ENCODE assay signal across 29 mouse cellular contexts in the genomic region with DNA sequence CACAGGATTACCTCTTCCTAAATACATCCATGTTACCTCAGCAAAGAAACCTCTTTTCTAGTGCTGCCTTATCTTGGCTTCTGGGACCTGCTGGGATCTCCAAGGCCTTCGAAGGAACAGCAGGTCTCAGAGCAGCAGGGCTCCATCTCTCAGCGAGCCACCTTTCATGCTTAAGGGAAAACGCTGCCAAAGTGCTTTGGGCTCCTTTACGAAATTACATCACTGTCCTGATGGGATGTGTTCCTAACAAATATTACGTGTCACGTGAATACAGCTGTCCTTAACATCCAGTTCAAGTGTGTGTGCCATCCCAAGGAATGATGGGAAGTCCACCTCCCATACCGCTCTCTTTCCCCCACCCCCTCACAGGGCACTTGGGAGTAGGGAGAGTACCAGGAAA. TPM values are rescaled to one million over a fixed set of nuclear protein-coding genes. Genes with fewer than 3 reads are reported as not detected.
DNase-seq lines count a peak whose midpoint lies in the region; ATAC-seq and TF ChIP-seq lines count a peak whose summit lies in the region.
"Had no signal": no experiment of that assay in that cellular context is flagged by ENCODE, and none has a peak within 500 bp of the region (broad histone marks: within the 10 kb centered on the region; RNA-seq: fewer than 3 reads in every experiment).

No protein-coding gene starts in this region.

- peak overlapping the region; percentile 70 for H3K4me2 ChIP-seq in liver, embryonic 11.5 days
- H3K4me2 ChIP-seq in liver, embryonic 16.5 days (ENCODE audit: low read depth, low read length) = peak overlapping the region; percentile 65
- H3K4me2 ChIP-seq in intestine, postnatal 0 days (replicated peaks; ENCODE audit: low read depth) = no peak overlapping the region
- H3K4me2 ChIP-seq: forebrain, embryonic 15.5 days; lung, embryonic 15.5 days; midbrain, embryonic 11.5 days; neural tube, embryonic 13.5 days had no signal

- H3K27ac ChIP-seq in layer of hippocampus, adult 2 months = peak overlapping the region; percentile 75; the same call in 1 of the 2 replicates
- no peak overlapping the region for H3K27ac ChIP-seq in liver, embryonic 11.5 days (ENCODE audit: low read depth, low read length)
- peak overlapping the region; percentile 84 for H3K27ac ChIP-seq in liver, embryonic 16.5 days (ENCODE audit: low read length)
- no peak overlapping the region for H3K27ac ChIP-seq in intestine, postnatal 0 days (ENCODE audit: low read depth, low read length)
- H3K27ac ChIP-seq: forebrain, embryonic 10.5 days; forebrain, embryonic 15.5 days; heart, adult 2 months; heart, embryonic 13.5 days; hindbrain, embryonic 10.5 days; lung, embryonic 15.5 days; neural tube, embryonic 13.5 days; stomach, postnatal 0 days had no signal

- 77% methylated on average over 7 of the region's 7 CpGs for whole genome bisulfite sequencing in liver, embryonic 11.5 days
- WGBS in liver, embryonic 16.5 days (ENCODE audit: insufficient replicate concordance) = 79% methylated on average over 7 of the region's 7 CpGs
- WGBS in intestine, postnatal 0 days = 87% methylated on average over 7 of the region's 7 CpGs

- H3K27me3 ChIP-seq in liver, embryonic 11.5 days (replicated peaks; ENCODE audit: control insufficient read depth, insufficient read depth, low read length) = peaks cover 19% of the 10 kb centered on the region
- no peaks in the 10 kb centered on the region; the same call in none of the 2 replicates for H3K27me3 ChIP-seq in liver, embryonic 16.5 days (ENCODE audit: control insufficient read depth, insufficient read depth, low read depth, low read length)
- H3K27me3 ChIP-seq in intestine, postnatal 0 days (replicated peaks; ENCODE audit: control insufficient read depth, insufficient read depth, low read length) = no peaks in the 10 kb centered on the region

- H3K9ac ChIP-seq in liver, embryonic 11.5 days (ENCODE audit: low read depth, low read length) = peak overlapping the region; percentile 15; the same call in 1 of the 2 replicates
- peak overlapping the region; percentile 28 for H3K9ac ChIP-seq in liver, embryonic 16.5 days (ENCODE audit: low read depth, low read length)
- no peak overlapping the region for H3K9ac ChIP-seq in intestine, postnatal 0 days (ENCODE audit: low read depth, low read length)
- H3K9ac ChIP-seq: forebrain, embryonic 15.5 days; heart, embryonic 13.5 days; lung, embryonic 15.5 days; neural tube, embryonic 13.5 days had no signal

- H3K36me3 ChIP-seq in liver, embryonic 11.5 days (ENCODE audit: control insufficient read depth, insufficient read depth, low read length) = no peaks in the 10 kb centered on the region
- no peaks in the 10 kb centered on the region for H3K36me3 ChIP-seq in liver, embryonic 16.5 days (ENCODE audit: control insufficient read depth, insufficient read depth)
- no peaks in the 10 kb centered on the region for H3K36me3 ChIP-seq in intestine, postnatal 0 days (ENCODE audit: control insufficient read depth, insufficient read depth)
- H3K36me3 ChIP-seq: forebrain, embryonic 10.5 days; forebrain, embryonic 15.5 days; heart, embryonic 13.5 days; hindbrain, embryonic 10.5 days; lung, embryonic 15.5 days; neural tube, embryonic 13.5 days had no signal

- no peak for ATAC-seq in liver, embryonic 11.5 days (replicated peaks; ENCODE audit: low FRiP score)
- no peak for ATAC-seq in liver, embryonic 16.5 days (ENCODE audit: low read depth)
- no peak for ATAC-seq in intestine, postnatal 0 days
- ATAC-seq: forebrain, embryonic 15.5 days; hindbrain, embryonic 16.5 days; midbrain, embryonic 16.5 days had no signal

- no peak overlapping the region for H3K4me3 ChIP-seq in layer of hippocampus, adult 2 months
- H3K4me3 ChIP-seq in liver, embryonic 11.5 days (ENCODE audit: low read depth, low read length) = peak overlapping the region; percentile 90
- peak overlapping the region; percentile 94 for H3K4me3 ChIP-seq in liver, embryonic 16.5 days (ENCODE audit: low read depth, low read length)
- H3K4me3 ChIP-seq in intestine, postnatal 0 days (ENCODE audit: low read depth, low read length) = no peak overlapping the region
- H3K4me3 ChIP-seq: forebrain, embryonic 10.5 days; forebrain, embryonic 15.5 days; heart, adult 2 months; heart, embryonic 13.5 days; hindbrain, embryonic 10.5 days; lung, embryonic 15.5 days; myocyte; neural tube, embryonic 13.5 days had no signal

- no peaks in the 10 kb centered on the region for H3K9me3 ChIP-seq in liver, embryonic 11.5 days (ENCODE audit: control insufficient read depth, low read length)
- no peaks in the 10 kb centered on the region for H3K9me3 ChIP-seq in liver, embryonic 16.5 days (replicated peaks; ENCODE audit: control insufficient read depth, low read length)
- H3K9me3 ChIP-seq in intestine, postnatal 0 days (ENCODE audit: control insufficient read depth) = no peaks in the 10 kb centered on the region
- H3K9me3 ChIP-seq: forebrain, embryonic 10.5 days; forebrain, embryonic 15.5 days; heart, embryonic 13.5 days; hindbrain, embryonic 10.5 days; lung, embryonic 15.5 days; neural tube, embryonic 13.5 days had no signal

- TF ChIP-seq CTCF in layer of hippocampus, adult 2 months (conservative IDR thresholded peaks at IDR 0.05) = no peak
- TF ChIP-seq CTCF in intestine, postnatal 0 days (IDR thresholded peaks at IDR 0.05; ENCODE audit: low read depth) = no peak

- DNase-seq in cerebellum, adult 9-11 months = peak; percentile 65
- no peak for DNase-seq in cerebellum, postnatal 36 days
- no peak for DNase-seq in layer of hippocampus, adult 2 months (ENCODE audit: low spot score in 2 of 2)
- DNase-seq in layer of hippocampus, postnatal 36 days = no peak
- DNase-seq in liver, embryonic 11.5 days (ENCODE audit: low spot score) = no peak
- DNase-seq in natural killer cell, adult 2 months (ENCODE audit: low spot score in 2 of 2) = no peak
- DNase-seq: adrenal gland, postnatal 25 days; gastrocnemius, postnatal 25 days; heart, postnatal 10 days; kidney, adult 2 months; layer of hippocampus, adult 9-11 months; lung, postnatal 36 days; right cerebral cortex, postnatal 4 days; thymus, adult 18-20 months; thymus, postnatal 25 days had no signal

- H3K4me1 ChIP-seq in liver, embryonic 11.5 days (replicated peaks; ENCODE audit: control insufficient read depth, insufficient read depth, low read length) = peaks cover 26% of the 10 kb centered on the region
- peaks cover 48% of the 10 kb centered on the region for H3K4me1 ChIP-seq in liver, embryonic 16.5 days (ENCODE audit: control insufficient read depth, low read depth, low read length)
- 0 out of 2 replicates have a peak, but pooled peaks cover 5% of the 10 kb centered on the region for H3K4me1 ChIP-seq in intestine, postnatal 0 days (replicated peaks; ENCODE audit: control insufficient read depth, insufficient read depth, low read length)

RNA-seq across cellular contexts. Expression of a gene that starts 22.9 kb away (rescaled TPM):
- 10 to 100 TPM; 30.6 to 31.1 TPM for total RNA-seq in layer of hippocampus, adult 2 months (2021)
- total RNA-seq in layer of hippocampus, postnatal 36 days (2021) = 10 to 100 TPM; 30.1 to 35.7 TPM
- polyA plus RNA-seq in liver, embryonic 11.5 days (2014; fragmentation: Nextera tagmentation; extraction: Ambion mirVana) = 31.2 and 36.9 TPM in 2 replicates
- polyA plus RNA-seq in liver, embryonic 16.5 days (2015; fragmentation: Nextera tagmentation; extraction: Ambion mirVana) = 12.8 and 15.2 TPM in 2 replicates
- polyA plus RNA-seq in intestine, postnatal 0 days (2015; fragmentation: Nextera tagmentation; extraction: Ambion mirVana) = 6.0 and 6.8 TPM in 2 replicates

RNA-seq across cellular contexts. Expression of a gene that starts 31.5 kb away (rescaled TPM):
- 10 to 100 TPM in 1 of 2 experiments, 1 to 10 TPM in 1; 9.8 to 13.6 TPM for total RNA-seq in layer of hippocampus, adult 2 months (2021)
- total RNA-seq in layer of hippocampus, postnatal 36 days (2021) = 10 to 100 TPM; 12.2 to 12.7 TPM
- 23.3 and 26.4 TPM in 2 replicates for polyA plus RNA-seq in liver, embryonic 11.5 days (2014; fragmentation: Nextera tagmentation; extraction: Ambion mirVana)
- polyA plus RNA-seq in liver, embryonic 16.5 days (2015; fragmentation: Nextera tagmentation; extraction: Ambion mirVana) = 15.0 and 16.6 TPM in 2 replicates
- polyA plus RNA-seq in intestine, postnatal 0 days (2015; fragmentation: Nextera tagmentation; extraction: Ambion mirVana) = 25.6 and 26.1 TPM in 2 replicates

Comparison
In these comparisons a context has a peak if more than half of its experiments do, and no peak if none do; other contexts are left out.
1. H3K27ac ChIP-seq: peak in layer of hippocampus, adult 2 months (single experiment) and liver, embryonic 16.5 days (single experiment); none in liver, embryonic 11.5 days (single experiment) and intestine, postnatal 0 days (single experiment).
2. H3K4me3 ChIP-seq: peak in liver, embryonic 11.5 days (single experiment) and liver, embryonic 16.5 days (single experiment); none in layer of hippocampus, adult 2 months (single experiment) and intestine, postnatal 0 days (single experiment).